Mouse (Mus musculus) T-cell, adult 2 months (primary cell): ENCODE data around the gene Plekhm3.

Experiments
- DNase-seq: peaks from one replicate; pipeline ENCODE4 v3.0.0; 2022; ENCODE audit warnings: low spot score

Plekhm3 gene

GRCm38 (mm10) chr1:64826348-64827103 is 130.1 kb downstream of the Plekhm3 start:
- no peak for DNase-seq

GRCm38 (mm10) chr1:64823564-64823963 is 133.1 kb downstream of the Plekhm3 start:
- DNase-seq: no peak

- DNase-seq: no peak
These were observed 138.9 kb downstream of the Plekhm3 start for GRCm38 (mm10) chr1:64817709-64818108.

GRCm38 (mm10) chr1:64813182-64813581 is 143.4 kb downstream of the Plekhm3 start:
- DNase-seq: no peak

GRCm38 (mm10) chr1:64811956-64812355 is 144.7 kb downstream of the Plekhm3 start:
- no peak for DNase-seq

GRCm38 (mm10) chr1:64809085-64809484 is 147.5 kb downstream of the Plekhm3 start:
- DNase-seq: no peak

- no peak for DNase-seq
These were observed 148.9 kb downstream of the Plekhm3 start for GRCm38 (mm10) chr1:64807766-64808165.

GRCm38 (mm10) chr1:64805217-64805616 is 151.4 kb downstream of the Plekhm3 start:
- DNase-seq: no peak

- no peak for DNase-seq
These were observed 154.0 kb downstream of the Plekhm3 start for GRCm38 (mm10) chr1:64802631-64803030.

GRCm38 (mm10) chr1:64797621-64798020 is 159.0 kb downstream of the Plekhm3 start:
- DNase-seq: no peak

GRCm38 (mm10) chr1:64796867-64797582 is 159.6 kb downstream of the Plekhm3 start:
- DNase-seq: peak; percentile 6

- no peak for DNase-seq
These were observed 161.2 kb downstream of the Plekhm3 start for GRCm38 (mm10) chr1:64795284-64796040.

GRCm38 (mm10) chr1:64794096-64794495 is 162.5 kb downstream of the Plekhm3 start:
- no peak for DNase-seq

GRCm38 (mm10) chr1:64793234-64793530 is 163.4 kb downstream of the Plekhm3 start:
- DNase-seq: no peak

GRCm38 (mm10) chr1:64792521-64793233 is 163.9 kb downstream of the Plekhm3 start:
- no peak for DNase-seq

- no peak for DNase-seq
These were observed 164.8 kb downstream of the Plekhm3 start for GRCm38 (mm10) chr1:64791826-64792225.

- DNase-seq: no peak
These were observed 165.5 kb downstream of the Plekhm3 start for GRCm38 (mm10) chr1:64790806-64791790.

- no peak for DNase-seq
These were observed 168.7 kb downstream of the Plekhm3 start for GRCm38 (mm10) chr1:64787701-64788515.

GRCm38 (mm10) chr1:64779863-64780262 is 176.8 kb downstream of the Plekhm3 start:
- DNase-seq: no peak

- no peak for DNase-seq
These were observed 177.2 kb downstream of the Plekhm3 start for GRCm38 (mm10) chr1:64779415-64779814.
